Mouse (Mus musculus) neural tube, embryonic 10.5 days (tissue): ENCODE data around the gene Pafah1b1.

Source experiments
- DNase-seq: peaks from one replicate; pipeline ENCODE4 v3.0.0-alpha.2; 2017; ENCODE audit warnings: low spot score; ENCODE audit errors: extremely low spot score

Pafah1b1 gene

DNA sequence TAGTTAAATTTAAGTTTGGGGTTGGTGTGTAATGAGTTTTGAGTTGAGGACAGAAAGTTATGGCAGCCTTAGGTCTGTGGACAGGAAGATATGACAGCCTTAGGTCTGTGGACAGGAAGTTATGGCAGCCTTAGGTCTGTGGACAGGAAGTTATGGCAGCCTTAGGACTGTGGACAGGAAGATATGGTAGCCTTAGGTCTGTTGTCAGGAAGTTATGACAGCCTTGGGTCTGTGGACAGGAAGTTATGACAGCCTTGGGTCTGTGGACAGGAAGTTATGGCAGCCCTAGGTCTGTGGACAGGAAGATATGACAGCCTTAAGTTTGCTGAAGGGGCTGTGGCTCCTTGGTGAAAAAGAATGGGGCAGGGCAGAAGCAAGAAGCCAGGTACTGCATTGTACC, 99.1 kb downstream of the Pafah1b1 start:
- no peak for DNase-seq
